Mouse (Mus musculus): ENCODE measurements around the gene Tbxas1. TPM values are rescaled to one million over a fixed set of nuclear protein-coding genes. Genes with fewer than 3 reads are reported as not detected.

Gene Tbxas1
- 1 to 10 TPM in 1 of 2 experiments, under 1 TPM in 1; 0.92 to 1.9 TPM for total RNA-seq (2021)
- long read RNA-seq, experiment 1 = 0 reads
- long read RNA-seq, experiment 2, partial matches to known transcripts = 0 of 1 reads
- long read RNA-seq, experiment 2, other reads (novel, unspliced or antisense) = 0 of 1 reads

- peak; percentile 61 for DNase-seq
These were observed at the start of gene Tbxas1 for GRCm38 (mm10) chr6:38875258-38876070. Tbxas1 (plus strand) TSS chr6:38875404.

- DNase-seq = no peak
These were observed 49.3 kb upstream of the Tbxas1 start for GRCm38 (mm10) chr6:38825886-38826285.

- DNase-seq = no peak
These were observed 48.3 kb upstream of the Tbxas1 start for GRCm38 (mm10) chr6:38826857-38827256.

- DNase-seq = no peak
These were observed 47.8 kb upstream of the Tbxas1 start for GRCm38 (mm10) chr6:38827435-38827834.

GRCm38 (mm10) chr6:38828211-38828610, 47.0 kb upstream of the Tbxas1 start:
- no peak for DNase-seq

- DNase-seq = no peak
These were observed 45.8 kb upstream of the Tbxas1 start for GRCm38 (mm10) chr6:38829452-38829851.

- no peak for DNase-seq
These were observed 41.5 kb upstream of the Tbxas1 start for GRCm38 (mm10) chr6:38833721-38834120.

GRCm38 (mm10) chr6:38834727-38835126, 40.5 kb upstream of the Tbxas1 start:
- DNase-seq = no peak

GRCm38 (mm10) chr6:38835217-38835616, 40.0 kb upstream of the Tbxas1 start:
- no peak for DNase-seq

GRCm38 (mm10) chr6:38838061-38838460, 37.1 kb upstream of the Tbxas1 start:
- DNase-seq = no peak

GRCm38 (mm10) chr6:38839891-38840290, 35.3 kb upstream of the Tbxas1 start:
- DNase-seq = no peak

- DNase-seq = peak; percentile 60
These were observed 34.8 kb upstream of the Tbxas1 start for GRCm38 (mm10) chr6:38840380-38840779.

- DNase-seq = no peak
These were observed 34.4 kb upstream of the Tbxas1 start for GRCm38 (mm10) chr6:38840780-38841179.

GRCm38 (mm10) chr6:38841551-38841950, 33.7 kb upstream of the Tbxas1 start:
- no peak for DNase-seq

GRCm38 (mm10) chr6:38845117-38845516, 30.1 kb upstream of the Tbxas1 start:
- no peak for DNase-seq

GRCm38 (mm10) chr6:38845876-38846275, 29.3 kb upstream of the Tbxas1 start:
- no peak for DNase-seq

GRCm38 (mm10) chr6:38846330-38847195, 28.6 kb upstream of the Tbxas1 start:
- no peak for DNase-seq

- no peak for DNase-seq
These were observed 27.8 kb upstream of the Tbxas1 start for GRCm38 (mm10) chr6:38847447-38847846.

GRCm38 (mm10) chr6:38847958-38848910, 27.0 kb upstream of the Tbxas1 start:
- DNase-seq = no peak

- no peak for DNase-seq
These were observed 24.4 kb upstream of the Tbxas1 start for GRCm38 (mm10) chr6:38850715-38851259.

- no peak for DNase-seq
These were observed 23.5 kb upstream of the Tbxas1 start for GRCm38 (mm10) chr6:38851740-38852139.

Data from gastrocnemius, postnatal 10 days (tissue).